Mouse (Mus musculus): Measurements from ENCODE around the gene Zdhhc24.

DNA sequence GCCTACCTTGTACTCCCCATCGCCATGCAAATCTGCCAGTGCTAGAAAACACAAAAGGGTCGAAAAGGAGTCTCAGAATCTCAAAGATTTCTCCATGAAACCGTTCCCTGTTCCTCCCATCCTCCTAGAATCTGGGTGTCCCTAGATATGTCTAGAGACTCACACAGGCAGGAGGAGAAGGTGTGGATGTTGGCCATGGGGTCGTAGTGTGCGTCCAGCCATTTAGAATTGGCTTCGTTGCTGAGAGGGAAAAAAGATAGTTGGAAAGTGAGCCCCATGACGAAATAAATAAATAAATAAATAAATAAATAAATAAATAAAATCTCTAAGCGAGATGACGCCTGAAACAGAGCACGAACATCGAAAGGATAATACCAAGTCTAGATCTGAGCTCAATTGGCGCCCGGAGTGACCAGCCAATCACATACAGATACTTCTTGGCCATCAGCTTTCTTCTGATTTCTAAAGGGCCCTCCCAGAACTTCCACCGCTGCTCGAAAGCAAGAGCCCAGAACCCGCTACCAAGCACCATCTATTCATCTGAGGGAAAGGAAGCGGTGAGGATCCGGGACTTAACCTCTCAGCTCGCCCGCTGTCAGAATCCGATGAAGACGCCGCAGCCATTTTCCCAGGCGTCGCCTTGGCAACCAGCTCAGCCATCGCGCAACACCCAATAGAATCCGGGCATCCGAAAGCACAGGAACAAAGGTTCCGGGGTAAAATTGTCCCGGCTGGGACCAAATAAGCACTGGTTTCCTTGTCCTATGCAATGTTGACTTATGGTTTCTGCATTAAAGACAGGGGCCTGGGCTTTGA is 27.7 kb downstream of the Zdhhc24 start, which contains the start of gene Bbs1:
- TF ChIP-seq CTCF (IDR thresholded peaks at IDR 0.05; ENCODE audit: extremely low read depth, insufficient read depth, low read length) (no peak), POLR2A (IDR thresholded peaks at IDR 0.05; ENCODE audit: extremely low read depth, insufficient read depth, low read length) (peak; percentile 67)
